Mouse (Mus musculus) erythroblast, embryonic 14.5 days (primary cell): ENCODE data around the gene Mybpc1.

Experiments
- GATA1 ChIP-seq: IDR thresholded peaks from 2 replicates; pipeline ENCODE4 v1.6.1; 2012; ENCODE audit warnings: low read length, inconsistent platforms, mixed read lengths
- TAL1 ChIP-seq: IDR thresholded peaks from 3 replicates; pipeline ENCODE4 v1.6.1; 2012; ENCODE audit warnings: low read length, inconsistent platforms, mixed read lengths

- TF ChIP-seq TAL1 = no peak
- no peak for TF ChIP-seq GATA1
These were observed 1.2 kb downstream of the Mybpc1 start for GRCm38 (mm10) chr10:88603773-88604172.
